Mouse (Mus musculus): ENCODE results near the gene Eif4g1. TPM values are rescaled to one million over a fixed set of nuclear protein-coding genes. Genes with fewer than 3 reads are reported as not detected.

Gene Eif4g1
- polyA plus RNA-seq (2014; fragmentation: Illumina TruSeq; extraction: RNeasy Lipid Tissue Mini Kit (QIAGEN cat#74804); ENCODE audit: low read depth, low replicate concordance) = 227 TPM

GRCm38 (mm10) chr16:20668013-20668412 is at the start of gene Eif4g1:
Gene Eif4g1 (plus strand): TSS chr16:20668313.

DNA sequence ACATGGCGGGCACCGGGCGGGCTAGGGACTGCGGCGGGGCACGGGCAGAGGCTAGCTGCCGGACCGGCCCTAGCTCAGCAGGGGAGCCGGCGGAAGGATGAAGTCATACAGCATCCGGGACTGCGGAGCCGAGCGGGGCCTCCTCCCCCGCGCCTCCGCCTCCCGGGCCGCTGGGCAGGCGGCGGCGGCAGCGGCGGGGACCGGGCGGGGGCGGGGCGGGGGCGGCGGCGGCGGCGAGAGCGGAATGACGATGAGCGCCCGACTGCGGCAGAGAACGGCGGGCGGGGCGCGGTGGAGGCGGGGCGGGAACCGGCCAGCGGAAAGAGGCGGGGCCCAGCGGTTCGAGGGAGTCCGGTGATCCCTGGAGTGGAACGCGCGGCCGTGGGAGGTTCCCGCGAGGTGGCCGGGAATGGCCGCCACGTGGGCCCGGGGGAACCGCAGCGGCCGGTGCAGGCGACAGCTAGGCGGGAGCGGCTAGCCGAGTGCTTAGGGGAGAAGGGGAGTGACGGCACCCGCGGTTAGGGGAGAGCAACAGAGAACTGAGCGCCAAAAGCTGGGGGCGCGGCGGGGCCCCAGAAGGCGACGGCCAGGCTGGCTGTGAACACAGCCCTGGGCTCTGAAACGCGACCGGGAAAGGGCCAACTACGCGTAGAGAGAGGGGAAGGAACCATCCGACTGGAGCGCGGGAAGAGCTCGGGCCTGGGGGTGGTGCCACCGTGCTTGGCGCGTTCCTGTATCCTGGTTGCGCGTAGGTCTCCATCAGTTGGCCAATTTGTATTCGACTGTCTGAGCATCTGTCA is 46.7 kb upstream of the Eif4g1 start, which contains the start of gene Camk2n2:
TSS of gene Camk2n2 (minus strand) at position 97 of the 800 bp plus-strand sequence.

DNA sequence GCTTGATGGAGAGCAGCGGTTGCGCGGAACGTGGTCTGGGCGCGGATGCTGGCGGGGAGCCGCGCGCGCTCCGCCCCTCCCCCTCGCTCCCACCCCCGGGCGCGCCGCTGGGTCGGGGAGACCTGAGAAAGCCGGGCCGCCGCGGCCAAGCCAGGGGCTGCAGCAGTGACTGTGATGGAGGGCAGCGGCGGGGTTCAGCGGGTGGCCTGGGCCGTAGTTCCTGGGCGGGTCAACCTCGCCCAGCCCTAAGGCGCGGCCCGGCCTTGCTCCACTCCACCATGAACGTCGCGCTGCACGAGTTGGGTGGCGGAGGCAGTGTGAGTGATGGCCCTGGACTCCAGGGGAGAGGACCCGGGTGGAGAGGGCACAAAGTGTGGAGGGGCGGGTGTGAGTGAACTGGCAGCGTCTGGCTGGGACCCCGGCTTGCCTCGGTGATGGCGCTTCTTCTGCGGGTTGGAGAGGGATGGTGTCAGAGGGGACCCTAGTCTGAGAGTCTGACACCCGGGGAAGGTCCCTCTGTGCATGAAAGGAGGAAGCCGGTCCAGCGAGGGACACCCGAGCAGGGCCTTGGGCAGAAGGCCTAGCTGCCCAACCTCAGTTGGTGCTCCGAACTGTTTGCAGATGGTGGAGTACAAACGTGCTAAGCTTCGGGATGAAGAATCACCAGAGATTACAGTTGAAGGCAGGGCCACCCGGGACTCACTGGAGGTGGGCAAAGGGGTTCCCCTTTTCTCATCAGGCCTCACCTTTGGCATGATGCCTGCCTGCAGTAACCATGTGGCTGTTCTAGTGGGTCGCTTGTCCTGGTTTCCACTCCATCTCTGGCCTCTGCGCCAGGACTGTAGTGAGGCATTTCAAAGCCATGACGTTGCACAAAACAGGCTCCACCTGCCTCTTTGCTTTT is 38.1 kb upstream of the Eif4g1 start, which contains the start of gene Ece2:
TSS of gene Ece2 (plus strand) at position 98 of the 904 bp plus-strand sequence.

GRCm38 (mm10) chr16:20651076-20651946 is 16.8 kb upstream of the Eif4g1 start, which contains the start of gene Psmd2:
Gene Psmd2 (plus strand): TSS chr16:20651652.

DNA sequence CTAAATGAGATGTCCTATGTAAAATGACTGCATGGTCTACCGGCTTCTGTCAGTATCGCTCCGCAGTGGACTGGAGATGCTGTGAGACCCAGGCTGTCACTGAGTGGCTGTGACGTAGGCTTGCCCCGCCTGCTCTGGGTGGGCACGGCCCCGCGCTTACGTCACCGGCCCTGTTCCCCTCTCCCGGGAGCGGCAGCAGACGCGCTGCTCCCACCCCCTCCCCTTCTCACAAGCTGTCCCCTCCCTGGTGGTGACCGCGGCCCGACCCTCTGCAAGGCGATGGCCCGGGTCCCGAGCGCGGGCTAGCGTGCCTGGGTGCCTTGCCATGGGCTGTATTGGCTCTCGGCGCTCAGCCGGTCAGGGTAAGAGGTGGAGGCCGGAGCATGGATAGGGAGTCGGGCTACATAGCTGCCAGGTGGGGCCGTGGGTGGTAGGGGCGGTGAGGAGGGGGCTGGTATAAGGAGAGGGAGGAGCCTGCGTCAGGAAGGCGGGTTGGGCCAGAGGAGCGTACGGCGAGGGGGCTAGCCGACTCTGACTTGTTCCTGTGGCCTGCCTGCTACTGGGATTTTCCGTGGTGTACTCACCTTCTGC is 25.1 kb downstream of the Eif4g1 start, which contains the start of gene Fam131a:
TSS of gene Fam131a (plus strand) at position 131 of the 591 bp plus-strand sequence.

DNA sequence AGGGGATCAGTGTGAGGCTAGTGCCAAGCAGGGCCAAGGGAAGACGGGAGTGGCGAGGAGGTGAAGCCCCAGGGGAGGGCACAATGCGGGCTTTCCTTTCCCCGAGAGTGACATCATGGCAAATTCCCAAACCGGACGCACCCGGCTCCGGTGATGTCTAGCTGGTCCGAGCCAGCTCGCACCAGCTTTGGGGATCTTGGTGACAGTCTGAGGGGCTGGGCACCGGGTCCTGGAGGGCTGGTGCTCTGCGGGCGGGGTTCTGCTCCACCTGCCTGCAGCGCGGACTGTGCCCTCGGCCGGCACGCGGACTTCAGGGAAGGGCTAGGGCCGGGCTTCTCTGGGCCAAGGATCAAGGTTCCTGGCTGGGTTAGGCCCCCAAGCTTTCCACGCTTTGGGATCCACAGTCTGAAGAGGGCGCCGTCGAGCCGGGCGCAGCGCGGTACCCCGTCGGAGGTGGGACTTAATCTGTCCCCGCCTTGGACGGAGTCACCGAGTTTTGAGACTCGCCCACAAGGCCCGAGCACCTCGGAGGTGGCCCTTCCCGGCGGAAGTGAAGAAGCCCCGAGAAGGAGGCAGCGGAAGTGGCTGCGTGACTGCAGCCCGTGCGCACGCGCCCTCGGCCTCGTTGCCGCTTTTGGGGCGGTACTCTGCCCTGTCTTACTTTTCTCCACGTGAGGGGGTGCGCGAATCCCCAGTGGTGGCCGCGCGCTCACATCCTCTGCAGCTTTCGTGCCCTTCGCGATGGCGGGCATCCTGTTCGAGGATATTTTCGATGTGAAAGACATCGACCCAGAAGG is 49.3 kb downstream of the Eif4g1 start, which contains the start of the genes Polr2h and Clcn2:
TSS of gene Polr2h (plus strand) at position 485 of the 797 bp plus-strand sequence.
TSS of gene Clcn2 (minus strand) at position 566 of the 797 bp plus-strand sequence.

DNA sequence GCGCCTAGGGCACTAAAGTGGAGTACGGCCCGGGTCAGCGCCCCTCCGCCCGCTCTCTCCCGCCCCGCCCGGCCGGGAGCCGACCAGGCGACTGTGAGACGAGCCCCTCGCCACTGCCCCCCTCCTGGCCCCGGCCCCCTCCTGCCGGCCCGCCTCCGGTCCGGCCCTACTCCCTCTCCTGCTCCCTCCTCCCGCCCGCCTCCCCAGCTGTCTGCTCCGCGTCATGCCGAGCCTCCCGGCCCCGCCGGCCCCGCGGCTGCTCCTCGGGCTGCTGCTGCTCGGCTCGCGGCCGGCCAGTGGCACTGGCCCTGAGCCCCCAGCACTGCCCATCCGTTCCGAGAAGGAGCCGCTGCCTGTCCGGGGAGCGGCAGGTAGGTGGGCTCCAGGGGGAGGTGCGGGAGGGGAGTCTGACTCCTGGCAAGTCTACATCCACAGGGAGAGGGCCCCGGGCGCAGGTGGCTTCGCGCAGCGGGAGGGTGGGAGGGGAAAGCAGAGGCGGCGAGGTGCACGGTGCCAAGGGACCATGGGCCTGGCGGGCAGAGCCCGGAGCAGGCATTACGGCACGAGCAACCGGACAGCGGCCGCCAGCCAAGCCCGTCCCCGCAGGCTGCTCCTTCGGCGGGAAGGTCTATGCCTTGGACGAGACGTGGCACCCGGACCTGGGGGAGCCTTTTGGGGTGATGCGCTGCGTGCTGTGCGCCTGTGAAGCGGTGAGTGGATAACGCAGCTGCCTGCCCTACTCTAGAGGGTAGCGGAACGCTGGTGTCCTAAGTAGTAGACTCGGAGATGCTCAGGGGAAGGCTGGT is 65.0 kb downstream of the Eif4g1 start, which contains the start of gene Chrd:
TSS of gene Chrd (plus strand) at position 203 of the 806 bp plus-strand sequence.

GRCm38 (mm10) chr16:20733731-20734730 is 65.9 kb downstream of the Eif4g1 start, which contains the start of gene Thpo:
Gene Thpo (minus strand): TSS chr16:20734511.

Other genes starting within 250 kb of the Eif4g1 start
- 55.7 TPM for gene Abcc5, start 241.9 kb upstream of the Eif4g1 start, polyA plus RNA-seq (2014; fragmentation: Illumina TruSeq; extraction: RNeasy Lipid Tissue Mini Kit (QIAGEN cat#74804); ENCODE audit: low read depth, low replicate concordance)
- gene Eif2b5, start 169.5 kb upstream of the Eif4g1 start, polyA plus RNA-seq (2014; fragmentation: Illumina TruSeq; extraction: RNeasy Lipid Tissue Mini Kit (QIAGEN cat#74804); ENCODE audit: low read depth, low replicate concordance) = 41.3 TPM
- gene Dvl3, start 151.3 kb upstream of the Eif4g1 start, polyA plus RNA-seq (2014; fragmentation: Illumina TruSeq; extraction: RNeasy Lipid Tissue Mini Kit (QIAGEN cat#74804); ENCODE audit: low read depth, low replicate concordance) = 25.8 TPM
- 227 TPM for gene Ap2m1, start 132.8 kb upstream of the Eif4g1 start, polyA plus RNA-seq (2014; fragmentation: Illumina TruSeq; extraction: RNeasy Lipid Tissue Mini Kit (QIAGEN cat#74804); ENCODE audit: low read depth, low replicate concordance)
- 46.9 TPM for gene Abcf3, start 119.7 kb upstream of the Eif4g1 start, polyA plus RNA-seq (2014; fragmentation: Illumina TruSeq; extraction: RNeasy Lipid Tissue Mini Kit (QIAGEN cat#74804); ENCODE audit: low read depth, low replicate concordance)
- gene Vwa5b2, start 78.8 kb upstream of the Eif4g1 start, polyA plus RNA-seq (2014; fragmentation: Illumina TruSeq; extraction: RNeasy Lipid Tissue Mini Kit (QIAGEN cat#74804); ENCODE audit: low read depth, low replicate concordance) = not detected
- 6.9 TPM for gene Eef1akmt4, start 56.7 kb upstream of the Eif4g1 start, polyA plus RNA-seq (2014; fragmentation: Illumina TruSeq; extraction: RNeasy Lipid Tissue Mini Kit (QIAGEN cat#74804); ENCODE audit: low read depth, low replicate concordance)
- not detected for gene Gm49333, start 56.7 kb upstream of the Eif4g1 start, polyA plus RNA-seq (2014; fragmentation: Illumina TruSeq; extraction: RNeasy Lipid Tissue Mini Kit (QIAGEN cat#74804); ENCODE audit: low read depth, low replicate concordance)
- gene Alg3, start 56.6 kb upstream of the Eif4g1 start, polyA plus RNA-seq (2014; fragmentation: Illumina TruSeq; extraction: RNeasy Lipid Tissue Mini Kit (QIAGEN cat#74804); ENCODE audit: low read depth, low replicate concordance) = 13.1 TPM
- 2.3 TPM for gene Camk2n2, start 47.0 kb upstream of the Eif4g1 start, polyA plus RNA-seq (2014; fragmentation: Illumina TruSeq; extraction: RNeasy Lipid Tissue Mini Kit (QIAGEN cat#74804); ENCODE audit: low read depth, low replicate concordance)
- gene Ece2, start 38.5 kb upstream of the Eif4g1 start, polyA plus RNA-seq (2014; fragmentation: Illumina TruSeq; extraction: RNeasy Lipid Tissue Mini Kit (QIAGEN cat#74804); ENCODE audit: low read depth, low replicate concordance) = not detected
- gene Psmd2, start 16.7 kb upstream of the Eif4g1 start, polyA plus RNA-seq (2014; fragmentation: Illumina TruSeq; extraction: RNeasy Lipid Tissue Mini Kit (QIAGEN cat#74804); ENCODE audit: low read depth, low replicate concordance) = 114 TPM
- gene Fam131a, start 24.9 kb downstream of the Eif4g1 start, polyA plus RNA-seq (2014; fragmentation: Illumina TruSeq; extraction: RNeasy Lipid Tissue Mini Kit (QIAGEN cat#74804); ENCODE audit: low read depth, low replicate concordance) = 11.1 TPM
- 26.1 TPM for gene Polr2h, start 49.4 kb downstream of the Eif4g1 start, polyA plus RNA-seq (2014; fragmentation: Illumina TruSeq; extraction: RNeasy Lipid Tissue Mini Kit (QIAGEN cat#74804); ENCODE audit: low read depth, low replicate concordance)
- gene Clcn2, start 49.4 kb downstream of the Eif4g1 start, polyA plus RNA-seq (2014; fragmentation: Illumina TruSeq; extraction: RNeasy Lipid Tissue Mini Kit (QIAGEN cat#74804); ENCODE audit: low read depth, low replicate concordance) = 10.9 TPM
- gene Chrd, start 64.8 kb downstream of the Eif4g1 start, polyA plus RNA-seq (2014; fragmentation: Illumina TruSeq; extraction: RNeasy Lipid Tissue Mini Kit (QIAGEN cat#74804); ENCODE audit: low read depth, low replicate concordance) = 11.6 TPM
- gene Thpo, start 66.2 kb downstream of the Eif4g1 start, polyA plus RNA-seq (2014; fragmentation: Illumina TruSeq; extraction: RNeasy Lipid Tissue Mini Kit (QIAGEN cat#74804); ENCODE audit: low read depth, low replicate concordance) = 4.3 TPM